In the genomic region with DNA sequence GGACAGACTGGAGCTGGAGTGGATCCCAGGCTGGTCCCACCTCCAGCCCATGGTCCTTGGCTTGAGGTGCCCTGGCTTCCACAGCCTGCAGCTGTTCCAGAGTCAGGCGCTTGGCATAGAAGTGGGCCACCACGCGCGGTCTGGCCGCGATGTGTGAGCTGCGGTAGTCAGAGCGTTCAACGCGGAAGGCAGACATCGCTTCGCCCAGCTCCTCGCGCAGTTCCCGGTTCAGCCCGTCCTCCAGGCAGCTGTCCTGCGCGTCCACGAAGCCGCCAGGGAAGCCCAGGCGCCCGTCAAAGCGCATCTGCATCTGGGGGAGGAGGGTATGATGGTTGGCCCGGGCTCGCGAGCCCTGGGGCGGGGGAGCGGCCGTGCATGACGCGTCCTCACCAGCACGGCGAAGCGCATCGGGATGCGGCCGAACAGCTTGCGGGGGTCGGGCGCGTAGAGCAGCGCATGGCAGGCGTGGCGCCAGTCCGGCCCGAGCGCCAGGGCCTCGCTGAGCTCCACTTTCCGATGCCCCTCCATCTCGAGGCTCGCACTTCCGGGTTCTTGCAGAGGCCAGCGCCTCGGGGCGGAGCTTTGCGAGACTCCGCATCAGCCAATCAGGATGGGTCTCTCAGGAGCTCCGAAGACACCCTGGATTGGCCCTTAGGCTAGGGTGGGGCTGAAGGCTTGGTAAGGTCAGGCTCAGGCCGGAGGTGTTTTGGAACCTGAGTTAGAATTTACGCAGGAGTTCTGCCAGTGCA, we compare ENCODE assay signal across 8 mouse cellular contexts. TPM values are rescaled to one million over a fixed set of nuclear protein-coding genes. Genes with fewer than 3 reads are reported as not detected.
DNase-seq lines count a peak whose midpoint lies in the region; ATAC-seq lines count a peak whose summit lies in the region.

Nudt16 (minus strand) TSS at position 572 of the 749 bp plus-strand sequence.

- no peaks in the 10 kb centered on the region for H3K9me3 ChIP-seq in forebrain, embryonic 14.5 days (replicated peaks; ENCODE audit: control insufficient read depth, low read length)
- H3K9me3 ChIP-seq in neural tube, embryonic 15.5 days (replicated peaks), result no peaks in the 10 kb centered on the region

- H3K27me3 ChIP-seq in forebrain, embryonic 14.5 days (replicated peaks; ENCODE audit: control insufficient read depth, insufficient read depth, low read length), result no peaks in the 10 kb centered on the region
- H3K27me3 ChIP-seq in neural tube, embryonic 15.5 days (replicated peaks), result no peaks in the 10 kb centered on the region

- H3K4me3 ChIP-seq in forebrain, embryonic 14.5 days (ENCODE audit: low read depth, low read length), result peak within 1 kb of the TSS; percentile 75
- H3K4me3 ChIP-seq in neural tube, embryonic 15.5 days (replicated peaks), result peak within 1 kb of the TSS; percentile 71

- peaks cover 14% of the 10 kb centered on the region; the same call in 1 of the 2 replicates for H3K4me1 ChIP-seq in forebrain, embryonic 14.5 days (ENCODE audit: control insufficient read depth, insufficient read depth, low read length)
- peaks cover 21% of the 10 kb centered on the region for H3K4me1 ChIP-seq in neural tube, embryonic 15.5 days

- peak within 1 kb of the TSS; percentile 87 for H3K27ac ChIP-seq in forebrain, embryonic 14.5 days (ENCODE audit: low read depth, low read length)
- peak within 1 kb of the TSS; percentile 92 for H3K27ac ChIP-seq in neural tube, embryonic 15.5 days (replicated peaks)

- ATAC-seq in forebrain, embryonic 14.5 days, result peak; percentile 99
- peak; percentile 98 for ATAC-seq in neural tube, embryonic 15.5 days (ENCODE audit: low FRiP score)

- H3K4me2 ChIP-seq in forebrain, embryonic 14.5 days (ENCODE audit: low read length), result peak within 1 kb of the TSS; percentile 82
- H3K4me2 ChIP-seq in neural tube, embryonic 15.5 days, result peak within 1 kb of the TSS; percentile 84

- intact Hi-C loops in heart, postnatal 14 days (cut with DNase I), result no loop called here

- WGBS in forebrain, embryonic 14.5 days, result under 1% methylated on average over 60 of the region's 60 CpGs
- WGBS in neural tube, embryonic 15.5 days, result under 1% methylated on average over 60 of the region's 60 CpGs

- peak within 1 kb of the TSS; percentile 88 for H3K9ac ChIP-seq in forebrain, embryonic 14.5 days (ENCODE audit: low read length)
- H3K9ac ChIP-seq in neural tube, embryonic 15.5 days (replicated peaks), result peak within 1 kb of the TSS; percentile 75

- DNase-seq in ES-CJ7 (ENCODE audit: low read depth, low spot score), result peak; percentile 95
- peak; percentile 88 for DNase-seq in cerebellum, adult 11 months
- peak; percentile 96 for DNase-seq in forebrain, embryonic 14.5 days (ENCODE audit: low spot score)
- DNase-seq in heart, postnatal 14 days, result peak; percentile 88 to 90
- DNase-seq in layer of hippocampus, adult 11-12 months (ENCODE audit: low spot score), result peak; percentile 92
- DNase-seq in lung, adult 18-20 months, result peak; percentile 96 to 97
- peak; percentile 87 for DNase-seq in testis, postnatal 14 days (ENCODE audit: low spot score)

- no peaks in the 10 kb centered on the region for H3K36me3 ChIP-seq in forebrain, embryonic 14.5 days (ENCODE audit: control insufficient read depth, insufficient read depth, low read length)
- H3K36me3 ChIP-seq in neural tube, embryonic 15.5 days, result peaks cover 3% of the 10 kb centered on the region; the same call in 1 of the 2 replicates

RNA-seq across cellular contexts. Expression of gene Nudt16, which starts in this region (rescaled TPM):
- 28.2 and 31.5 TPM in 2 replicates for polyA plus RNA-seq in forebrain, embryonic 14.5 days (2014; fragmentation: Nextera tagmentation; extraction: Ambion mirVana)
- 1 to 10 TPM; 4.7 TPM for total RNA-seq in heart, postnatal 14 days (2021)
- 27.8 and 29.0 TPM in 2 replicates for polyA plus RNA-seq in neural tube, embryonic 15.5 days (2015; fragmentation: Nextera tagmentation; extraction: Ambion mirVana)

Comparison
In these comparisons a context has a peak if more than half of its experiments do, and no peak if none do; other contexts are left out.
1. Peak in every context shown above with its lines: DNase-seq, ATAC-seq, H3K4me3 ChIP-seq and H3K27ac ChIP-seq.